Mouse (Mus musculus) embryonic facial prominence, embryonic 11.5 days (tissue): ENCODE data around the gene Rtp2. TPM values are rescaled to one million over a fixed set of nuclear protein-coding genes. Genes with fewer than 3 reads are reported as not detected.
A peak's percentile ranks its signal among the peaks of the same experiment; 100 is the strongest.
"Not testable (repeated sequence)": the region's sequence is repeated elsewhere in the genome, so short reads cannot be mapped to it uniquely, and the experiment has no call there.

ENCODE experiments used
- ATAC-seq: fragments of 200-750 bp; cut with Nextera tagmentation; replicated peaks from 2 replicates; pipeline ENCODE4 v1.8.0; 2017; ENCODE audit warnings: low read depth; ENCODE audit not compliant: insufficient number of reproducible peaks, low FRiP score, low TSS enrichment
- DNase-seq: peaks from one replicate; pipeline ENCODE4 v3.0.0-alpha.2; 2015; ENCODE audit warnings: low spot score
- H3K27ac ChIP-seq: fragments of 300-500 bp; sonication (generic); replicated peaks from 2 replicates; pipeline ENCODE4 v1.5.1; 2014; ENCODE audit warnings: mild to moderate bottlenecking, low read depth, low read length, control low read depth
- H3K27me3 ChIP-seq: fragments of 300-500 bp; sonication (generic); 2 replicates; pipeline ENCODE4 v1.6.1; 2014; ENCODE audit warnings: mild to moderate bottlenecking, low read length, moderate library complexity, mixed read lengths; ENCODE audit not compliant: control insufficient read depth, insufficient read depth
- H3K36me3 ChIP-seq: fragments of 300-500 bp; sonication (generic); replicated peaks from 2 replicates; pipeline ENCODE4 v1.6.1; 2014; ENCODE audit warnings: low read depth, mild to moderate bottlenecking, low read length, moderate library complexity, mixed read lengths; ENCODE audit not compliant: control insufficient read depth, insufficient read depth
- H3K4me1 ChIP-seq: fragments of 300-500 bp; sonication (generic); 2 replicates; pipeline ENCODE4 v1.6.1; 2014; ENCODE audit warnings: low read length, mixed read lengths; ENCODE audit not compliant: control insufficient read depth, insufficient read depth
- H3K4me2 ChIP-seq: fragments of 300-500 bp; sonication (generic); 2 replicates; pipeline ENCODE4 v1.6.1; 2014; ENCODE audit warnings: low read depth, mild to moderate bottlenecking, control low read depth, low read length, moderate library complexity
- H3K4me3 ChIP-seq: fragments of 300-500 bp; sonication (generic); 2 replicates; pipeline ENCODE4 v1.5.1; 2014; ENCODE audit warnings: low read depth, low read length, control low read depth
- H3K9ac ChIP-seq: fragments of 300-500 bp; sonication (generic); replicated peaks from 2 replicates; pipeline ENCODE4 v1.6.1; 2014; ENCODE audit warnings: mild to moderate bottlenecking, control low read depth, low read length
- H3K9me3 ChIP-seq: fragments of 300-500 bp; sonication (generic); replicated peaks from 2 replicates; pipeline ENCODE4 v1.6.1; 2016; ENCODE audit warnings: mild to moderate bottlenecking, low read length, inconsistent platforms, mixed read lengths; ENCODE audit not compliant: control insufficient read depth
- WGBS: fragments of 180-500 bp; shearing (Covaris S2); extraction: QIAGEN DNeasy Blood & Tissue Kit; methylation state at CpG from one replicate; pipeline ENCODE4 v1.1.7; 2014; 5-methylcytosine and 5-hydroxymethylcytosine counted together
- polyA plus RNA-seq: library from polyadenylated mRNA; unstranded; fragments of >200 nt; fragmentation: Nextera tagmentation; extraction: Ambion mirVana; gene quantifications from 2 replicates; pipeline ENCODE4 v1.2.1, GENCODE M21; 2014

The Rtp2 gene
- polyA plus RNA-seq, 1 experiment from 2014 or later = not detected

DNA sequence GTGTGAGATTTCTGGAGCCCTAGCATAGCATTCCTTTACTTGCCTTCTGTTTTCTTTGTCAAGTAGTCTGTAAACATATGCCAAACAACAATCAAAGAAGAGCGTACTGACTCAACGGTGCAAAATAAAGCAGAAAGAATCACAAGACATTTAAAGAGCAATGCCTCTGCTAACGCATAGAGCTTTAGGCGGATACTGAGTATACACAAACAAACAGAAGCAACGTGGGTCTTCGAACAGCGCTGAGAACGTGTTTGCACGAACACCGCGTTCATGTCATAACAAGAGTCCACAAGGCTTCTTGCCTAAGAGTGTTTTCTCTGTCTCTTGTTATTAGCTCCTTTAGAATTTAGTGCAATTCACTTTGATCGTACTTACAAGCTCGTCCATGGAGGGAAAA lies 19.5 kb downstream of the Rtp2 start:
- H3K9me3 ChIP-seq = no peaks in the 10 kb centered on the region
- no peak for DNase-seq
- H3K4me2 ChIP-seq = no peak overlapping the region
- WGBS = 81% methylated on average over 13 of the region's 13 CpGs
- no peak overlapping the region for H3K27ac ChIP-seq
- H3K27me3 ChIP-seq = no peaks in the 10 kb centered on the region
- H3K36me3 ChIP-seq = no peaks in the 10 kb centered on the region
- H3K4me3 ChIP-seq = no peak overlapping the region
- H3K4me1 ChIP-seq = no peaks in the 10 kb centered on the region
- ATAC-seq = no peak
- H3K9ac ChIP-seq = no peak overlapping the region

DNA sequence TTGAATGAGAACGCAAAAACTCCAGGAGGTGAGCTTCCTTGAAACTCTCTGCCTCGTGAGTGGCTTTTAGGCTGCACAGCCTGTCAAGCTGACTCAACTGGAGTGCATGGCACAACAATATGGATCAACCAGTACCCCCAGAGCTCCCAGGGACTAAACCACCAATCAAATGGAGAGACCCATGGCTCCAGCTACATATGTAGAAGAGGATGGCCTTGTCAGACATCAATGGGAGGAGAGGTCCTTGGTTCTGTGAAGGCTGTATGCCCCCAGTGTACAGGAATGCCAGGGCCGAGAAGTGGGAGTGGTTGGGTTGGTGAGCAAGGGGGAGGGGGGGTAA lies 23.2 kb downstream of the Rtp2 start:
- H3K27ac ChIP-seq, H3K27me3 ChIP-seq, H3K9me3 ChIP-seq, H3K9ac ChIP-seq, H3K36me3 ChIP-seq, DNase-seq, ATAC-seq, H3K4me2 ChIP-seq, H3K4me3 ChIP-seq, H3K4me1 ChIP-seq: not testable (repeated sequence)
- WGBS = 79% methylated on average over 3 of the region's 3 CpGs

DNA sequence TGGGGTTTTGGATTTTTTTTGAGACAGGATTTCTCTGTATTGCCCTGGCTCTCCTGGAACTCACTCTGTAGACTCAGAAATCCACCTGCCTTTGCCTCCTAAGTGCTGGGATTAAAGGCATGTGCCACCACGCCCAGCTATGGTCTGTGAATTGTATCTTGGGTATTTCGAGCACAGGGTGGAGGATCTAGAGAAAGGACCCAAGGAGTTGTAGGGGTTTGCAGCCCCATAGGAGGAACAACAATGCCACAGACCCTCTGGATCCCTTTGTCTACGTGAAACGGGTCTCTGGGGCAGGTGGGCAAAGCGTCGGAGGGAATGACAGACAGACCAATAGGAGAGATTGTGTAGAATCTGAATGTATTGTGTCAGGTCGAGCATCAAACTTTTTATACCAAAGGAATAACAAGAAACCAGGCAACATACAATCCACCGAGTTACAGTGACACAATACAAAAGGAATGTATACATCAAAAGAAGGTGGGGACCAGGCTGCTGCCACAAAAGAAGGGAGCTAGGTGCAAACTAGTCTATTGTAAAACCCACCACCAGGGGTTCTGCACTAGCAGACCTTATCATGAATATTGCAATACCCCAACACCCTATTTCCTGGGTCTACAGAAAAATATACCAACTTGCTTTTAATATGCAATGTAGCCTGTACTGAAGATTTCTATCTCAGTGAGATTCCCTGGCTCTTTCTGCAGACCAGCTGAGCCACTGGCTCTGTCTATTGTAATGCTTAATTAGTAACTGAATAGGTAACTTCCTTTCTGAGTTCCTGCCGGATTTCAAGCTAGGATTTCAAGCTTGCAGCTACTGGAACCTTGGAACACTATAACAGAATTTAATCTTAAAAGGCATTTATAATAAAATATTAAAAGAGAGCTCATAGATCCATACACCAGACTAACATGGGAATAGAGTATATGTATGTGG lies 23.8 kb downstream of the Rtp2 start:
- not testable (repeated sequence) for H3K27ac ChIP-seq, H3K9me3 ChIP-seq, H3K9ac ChIP-seq, H3K4me3 ChIP-seq, H3K27me3 ChIP-seq, ATAC-seq, H3K4me1 ChIP-seq, H3K4me2 ChIP-seq, DNase-seq, H3K36me3 ChIP-seq
- 79% methylated on average over 9 of the region's 9 CpGs for WGBS

DNA sequence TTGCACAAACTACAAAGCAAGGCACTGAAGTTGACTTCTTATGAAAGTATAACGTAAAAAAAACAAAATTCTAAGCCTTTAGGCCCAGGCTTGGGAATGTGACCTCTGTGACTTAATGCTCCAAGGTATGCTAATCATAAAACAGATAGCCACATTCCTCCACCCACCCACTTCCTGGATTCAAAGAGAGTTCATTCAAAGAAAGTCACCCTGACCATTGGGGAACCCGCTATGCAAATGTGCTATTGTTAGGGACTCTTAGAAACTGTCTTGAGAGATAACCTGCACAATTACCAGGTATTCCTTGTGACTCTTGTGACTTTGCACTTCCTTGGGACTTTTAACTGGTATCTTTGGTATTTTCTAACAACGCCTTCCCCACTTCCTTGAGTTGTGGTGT lies 25.6 kb downstream of the Rtp2 start:
- not testable (repeated sequence) for H3K9ac ChIP-seq, H3K4me1 ChIP-seq, H3K27me3 ChIP-seq, H3K4me3 ChIP-seq, H3K9me3 ChIP-seq, ATAC-seq, DNase-seq, H3K36me3 ChIP-seq, H3K4me2 ChIP-seq, H3K27ac ChIP-seq
- 83% methylated on average over 3 of the region's 3 CpGs for WGBS

DNA sequence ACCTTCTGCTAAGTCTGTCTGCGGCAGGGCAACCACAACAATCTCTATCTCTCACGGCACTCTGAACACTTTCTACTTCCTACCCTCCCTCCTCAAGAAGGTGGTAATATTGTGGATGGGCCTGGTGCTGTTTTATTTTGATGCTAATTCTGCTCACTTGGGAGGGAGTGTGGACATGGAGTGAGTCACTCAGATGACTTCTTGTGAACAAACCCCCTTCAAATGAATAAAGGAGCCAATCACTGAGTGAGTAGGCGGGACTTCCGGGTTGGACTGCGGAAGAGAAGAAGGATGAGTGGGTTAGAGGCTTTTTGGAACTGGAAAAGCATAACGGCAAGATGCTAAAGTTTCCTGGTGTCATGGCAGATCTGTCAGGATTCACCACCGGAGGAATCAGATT lies 30.8 kb downstream of the Rtp2 start:
- no peak overlapping the region for H3K4me2 ChIP-seq
- DNase-seq (no peak), ATAC-seq (no peak)
- no peaks in the 10 kb centered on the region for H3K27me3 ChIP-seq
- no peaks in the 10 kb centered on the region for H3K36me3 ChIP-seq
- H3K4me1 ChIP-seq = no peaks in the 10 kb centered on the region
- H3K4me3 ChIP-seq = no peak overlapping the region
- no peak overlapping the region for H3K27ac ChIP-seq
- WGBS = 88% methylated on average over 7 of the region's 7 CpGs
- no peak overlapping the region for H3K9ac ChIP-seq
- H3K9me3 ChIP-seq = no peaks in the 10 kb centered on the region

DNA sequence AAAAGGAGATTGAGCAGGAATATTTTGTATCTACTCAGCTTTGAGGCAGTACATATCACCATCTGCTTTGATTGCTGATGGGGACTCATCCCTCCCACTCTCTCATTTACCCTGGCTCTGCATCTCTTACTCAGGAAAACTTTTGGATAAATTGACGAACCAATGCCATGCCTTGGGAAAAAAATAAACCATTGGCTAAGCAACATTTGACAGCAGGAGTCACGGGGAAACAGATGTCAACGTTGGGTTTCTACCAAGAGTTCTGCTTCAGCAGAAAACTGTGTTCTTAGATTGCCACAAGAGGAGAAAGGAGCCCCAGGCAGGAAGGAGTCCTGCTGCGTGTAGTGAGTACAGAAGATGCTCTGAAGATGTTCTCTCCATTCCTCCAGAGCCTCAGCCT lies 32.1 kb downstream of the Rtp2 start:
- Histone ChIP-seq H3K27me3 (no peaks in the 10 kb centered on the region), H3K4me2 (no peak overlapping the region), H3K4me3 (no peak overlapping the region), H3K9me3 (no peaks in the 10 kb centered on the region), H3K36me3 (no peaks in the 10 kb centered on the region), H3K4me1 (no peaks in the 10 kb centered on the region), H3K9ac (no peak overlapping the region), H3K27ac (no peak overlapping the region)
- DNase-seq (no peak), ATAC-seq (no peak)
- WGBS = 81% methylated on average over 4 of the region's 4 CpGs

DNA sequence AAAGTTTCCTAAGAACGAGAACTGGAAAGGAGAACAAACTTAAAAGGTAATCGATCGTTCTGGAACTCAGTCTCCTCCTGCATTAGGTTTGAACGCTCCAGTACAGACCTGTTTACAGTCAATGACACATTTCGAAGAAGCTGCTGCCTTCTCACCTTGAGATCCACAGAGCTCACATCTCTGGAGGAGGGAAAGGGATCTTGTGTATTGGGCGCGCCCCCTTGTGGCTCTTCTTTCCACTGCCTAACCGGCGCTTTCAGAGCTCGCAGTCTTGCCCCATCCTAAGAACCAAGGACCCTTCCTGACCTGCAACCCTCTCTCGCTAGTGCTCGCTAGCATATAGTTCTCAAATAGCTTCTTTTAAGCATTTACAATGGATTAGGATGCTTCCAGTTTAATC lies 33.4 kb downstream of the Rtp2 start:
- Histone ChIP-seq H3K9ac (no peak overlapping the region), H3K27me3 (no peaks in the 10 kb centered on the region), H3K36me3 (no peaks in the 10 kb centered on the region), H3K27ac (no peak overlapping the region), H3K4me2 (peak overlapping the region; percentile 19; the same call in 1 of the 2 replicates), H3K9me3 (no peaks in the 10 kb centered on the region), H3K4me1 (no peaks in the 10 kb centered on the region), H3K4me3 (no peak overlapping the region)
- ATAC-seq = 0 out of 2 replicates have a peak, but pooled peaks have one; percentile 65
- DNase-seq = peak; percentile 91
- WGBS = 11% methylated on average over 12 of the region's 12 CpGs

DNA sequence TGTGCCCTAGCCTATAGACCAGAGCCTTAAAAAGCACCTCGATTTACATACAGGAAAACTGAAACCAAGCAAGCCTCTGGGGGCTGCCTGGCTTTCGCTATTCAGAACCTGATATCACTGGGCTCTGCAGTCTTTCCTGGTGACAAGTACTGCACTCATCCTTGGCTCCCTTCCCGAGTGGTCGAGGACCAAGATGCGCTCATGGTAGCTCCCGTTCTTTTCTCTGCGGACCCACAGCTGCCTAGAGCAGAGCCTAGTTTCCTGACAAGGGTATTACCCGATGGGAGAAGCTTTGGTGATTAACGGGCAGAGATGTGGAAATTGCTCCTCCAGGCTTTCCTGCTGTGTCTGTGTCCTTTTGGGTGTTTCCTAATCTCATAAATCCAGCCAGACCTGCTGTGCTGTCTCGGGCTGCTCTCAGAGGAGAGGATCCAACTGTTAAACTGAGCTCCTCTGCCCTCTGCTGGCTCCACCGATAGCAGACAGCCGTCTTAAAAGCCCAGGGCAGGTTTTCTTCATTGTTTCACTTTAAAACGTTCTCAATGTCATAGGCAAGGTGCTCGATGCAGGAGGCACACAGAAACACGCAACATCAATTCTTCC lies 34.1 kb downstream of the Rtp2 start:
- WGBS = 17% methylated on average over 15 of the region's 15 CpGs
- ATAC-seq = no peak
- Histone ChIP-seq H3K36me3 (no peaks in the 10 kb centered on the region), H3K9me3 (no peaks in the 10 kb centered on the region), H3K27ac (no peak overlapping the region), H3K27me3 (no peaks in the 10 kb centered on the region), H3K4me2 (peak overlapping the region; percentile 17; the same call in 1 of the 2 replicates), H3K4me1 (no peaks in the 10 kb centered on the region), H3K9ac (no peak overlapping the region), H3K4me3 (no peak overlapping the region)
- DNase-seq = peak; percentile 83
